Mouse (Mus musculus) intestine, embryonic 14.5 days (tissue): Measurements from ENCODE around the gene Catsperd. TPM values are rescaled to one million over a fixed set of nuclear protein-coding genes. Genes with fewer than 3 reads are reported as not detected.

Source experiments
- ATAC-seq: fragments of 200-750 bp; cut with Nextera tagmentation; replicated peaks from 2 replicates; pipeline ENCODE4 v1.8.0; 2017; ENCODE audit warnings: low read depth, moderate number of reproducible peaks, moderate TSS enrichment, moderate library complexity; ENCODE audit not compliant: low FRiP score, low TSS enrichment
- DNase-seq: peaks from one replicate; pipeline ENCODE4 v3.0.0-alpha.2; 2018; ENCODE audit warnings: low spot score
- H3K27ac ChIP-seq: fragments of 300-500 bp; sonication (generic); 2 replicates; pipeline ENCODE4 v1.5.1; 2014; ENCODE audit warnings: low read depth, mild to moderate bottlenecking, control low read depth
- H3K27me3 ChIP-seq: fragments of 300-500 bp; sonication (generic); replicated peaks from 2 replicates; pipeline ENCODE4 v1.6.1; 2014; ENCODE audit warnings: low read length, control low read depth; ENCODE audit not compliant: control insufficient read depth, insufficient read depth
- H3K36me3 ChIP-seq: fragments of 300-500 bp; sonication (generic); 2 replicates; pipeline ENCODE4 v1.6.1; 2014; ENCODE audit warnings: low read length, control low read depth; ENCODE audit not compliant: control insufficient read depth, insufficient read depth
- H3K4me1 ChIP-seq: fragments of 300-500 bp; sonication (generic); replicated peaks from 2 replicates; pipeline ENCODE4 v1.6.1; 2014; ENCODE audit warnings: low read length, control low read depth, mixed read lengths; ENCODE audit not compliant: control insufficient read depth, insufficient read depth
- H3K4me2 ChIP-seq: fragments of 300-500 bp; sonication (generic); 2 replicates; pipeline ENCODE4 v1.6.1; 2014; ENCODE audit warnings: low read length
- H3K4me3 ChIP-seq: fragments of 300-500 bp; sonication (generic); 2 replicates; pipeline ENCODE4 v1.5.1; 2014; ENCODE audit warnings: low read depth, low read length, control low read depth, mixed read lengths
- H3K9ac ChIP-seq: fragments of 300-500 bp; sonication (generic); 2 replicates; pipeline ENCODE4 v1.6.1; 2014; ENCODE audit warnings: mild to moderate bottlenecking, low read length
- H3K9me3 ChIP-seq: fragments of 300-500 bp; sonication (generic); 2 replicates; pipeline ENCODE4 v1.6.1; 2016; ENCODE audit warnings: low read length, control low read depth; ENCODE audit not compliant: control insufficient read depth
- whole genome bisulfite sequencing: fragments of 180-500 bp; shearing (Covaris S2); extraction: QIAGEN DNeasy Blood & Tissue Kit; methylation state at CpG from one replicate; pipeline ENCODE4 v1.1.7; 2014; 5-methylcytosine and 5-hydroxymethylcytosine counted together
- polyA plus RNA-seq: library from polyadenylated mRNA; unstranded; fragments of >200 nt; fragmentation: Nextera tagmentation; extraction: Ambion mirVana; gene quantifications from 2 replicates; pipeline ENCODE4 v1.2.1, GENCODE M21; 2014

Gene Catsperd
- polyA plus RNA-seq, 1 experiment from 2014 or later: 1.1 TPM

- peaks cover 95% of the 10 kb centered on the region for H3K36me3 ChIP-seq
- no peak overlapping the region for H3K4me2 ChIP-seq
- H3K27ac ChIP-seq: no peak overlapping the region
- no peak overlapping the region for H3K9ac ChIP-seq
- no peak overlapping the region for H3K4me3 ChIP-seq
- ATAC-seq (no peak), DNase-seq (no peak)
- no peaks in the 10 kb centered on the region for H3K27me3 ChIP-seq
- H3K9me3 ChIP-seq: no peaks in the 10 kb centered on the region
- no peaks in the 10 kb centered on the region for H3K4me1 ChIP-seq
- 76% methylated on average over 8 of the region's 8 CpGs for WGBS
These were observed 34.2 kb upstream of the Catsperd start for GRCm38 (mm10) chr17:56593527-56594271.

- ATAC-seq (no peak), DNase-seq (no peak)
- H3K4me3 ChIP-seq: no peak overlapping the region
- H3K36me3 ChIP-seq: peaks cover 87% of the 10 kb centered on the region
- H3K27me3 ChIP-seq: no peaks in the 10 kb centered on the region
- 94% methylated on average over 28 of the region's 28 CpGs for WGBS
- H3K9ac ChIP-seq: no peak overlapping the region
- no peak overlapping the region for H3K27ac ChIP-seq
- no peaks in the 10 kb centered on the region for H3K9me3 ChIP-seq
- no peak overlapping the region for H3K4me2 ChIP-seq
- peaks cover 2% of the 10 kb centered on the region for H3K4me1 ChIP-seq
These were observed 24.5 kb upstream of the Catsperd start for GRCm38 (mm10) chr17:56603186-56604069.

- no peak overlapping the region for H3K27ac ChIP-seq
- no peak overlapping the region for H3K4me2 ChIP-seq
- H3K9ac ChIP-seq: no peak overlapping the region
- peaks cover 7% of the 10 kb centered on the region for H3K4me1 ChIP-seq
- H3K9me3 ChIP-seq: no peaks in the 10 kb centered on the region
- H3K27me3 ChIP-seq: no peaks in the 10 kb centered on the region
- ATAC-seq (no peak), DNase-seq (no peak)
- 91% methylated on average over 9 of the region's 9 CpGs for WGBS
- H3K36me3 ChIP-seq: peaks cover 87% of the 10 kb centered on the region
- no peak overlapping the region for H3K4me3 ChIP-seq
These were observed 23.9 kb upstream of the Catsperd start for GRCm38 (mm10) chr17:56604070-56604380.

- H3K4me1 ChIP-seq: peaks cover 7% of the 10 kb centered on the region
- no peak overlapping the region for H3K4me2 ChIP-seq
- H3K27ac ChIP-seq: no peak overlapping the region
- no peaks in the 10 kb centered on the region for H3K27me3 ChIP-seq
- ATAC-seq (no peak), DNase-seq (no peak)
- H3K4me3 ChIP-seq: no peak overlapping the region
- H3K36me3 ChIP-seq: peaks cover 83% of the 10 kb centered on the region
- 92% methylated on average over 3 of the region's 3 CpGs for WGBS
- H3K9me3 ChIP-seq: no peaks in the 10 kb centered on the region
- no peak overlapping the region for H3K9ac ChIP-seq
These were observed 23.5 kb upstream of the Catsperd start for GRCm38 (mm10) chr17:56604422-56604821.

- Histone ChIP-seq H3K27ac (no peak overlapping the region), H3K4me2 (no peak overlapping the region), H3K9me3 (no peaks in the 10 kb centered on the region), H3K36me3 (peaks cover 73% of the 10 kb centered on the region), H3K4me1 (peaks cover 12% of the 10 kb centered on the region), H3K9ac (no peak overlapping the region), H3K27me3 (no peaks in the 10 kb centered on the region), H3K4me3 (no peak overlapping the region)
- ATAC-seq (no peak), DNase-seq (no peak)
- 86% methylated on average over 9 of the region's 9 CpGs for WGBS
These were observed 22.5 kb upstream of the Catsperd start for GRCm38 (mm10) chr17:56605431-56605830.

GRCm38 (mm10) chr17:56607521-56608062 is 20.4 kb upstream of the Catsperd start:
- Histone ChIP-seq H3K27me3 (no peaks in the 10 kb centered on the region), H3K9ac (no peak overlapping the region), H3K4me2 (no peak overlapping the region), H3K9me3 (no peaks in the 10 kb centered on the region), H3K4me3 (no peak overlapping the region), H3K36me3 (peaks cover 52% of the 10 kb centered on the region), H3K4me1 (peaks cover 14% of the 10 kb centered on the region), H3K27ac (no peak overlapping the region)
- 76% methylated on average over 3 of the region's 3 CpGs for WGBS
- DNase-seq (no peak), ATAC-seq (no peak)

GRCm38 (mm10) chr17:56608699-56609098 is 19.2 kb upstream of the Catsperd start:
- WGBS: 50% methylated on average over 5 of the region's 5 CpGs

GRCm38 (mm10) chr17:56609452-56610171 is 18.3 kb upstream of the Catsperd start, which contains the start of gene 2410015M20Rik:
Gene 2410015M20Rik, minus strand, starts transcription at chr17:56609771.
- peak within 1 kb of the TSS; percentile 73 for H3K4me3 ChIP-seq
- DNase-seq (peak; percentile 94), ATAC-seq (peak; percentile 84)
- WGBS: under 1% methylated on average over 44 of the region's 44 CpGs
- peaks cover 36% of the 10 kb centered on the region for H3K36me3 ChIP-seq
- peak within 1 kb of the TSS; percentile 80 for H3K4me2 ChIP-seq
- peaks cover 18% of the 10 kb centered on the region for H3K4me1 ChIP-seq
- peak within 1 kb of the TSS; percentile 71 for H3K9ac ChIP-seq
- no peaks in the 10 kb centered on the region for H3K27me3 ChIP-seq
- H3K9me3 ChIP-seq: no peaks in the 10 kb centered on the region
- peak within 1 kb of the TSS; percentile 75 for H3K27ac ChIP-seq

More at GRCm38 (mm10) chr17:56608699-56609098, 19.2 kb upstream of the Catsperd start:
- H3K27ac ChIP-seq: no peak overlapping the region
- peak overlapping the region; percentile 80 for H3K4me2 ChIP-seq
- H3K4me3 ChIP-seq: peak overlapping the region; percentile 73
- H3K36me3 ChIP-seq: peaks cover 41% of the 10 kb centered on the region
- ATAC-seq: no peak
- no peaks in the 10 kb centered on the region for H3K27me3 ChIP-seq
- no peak for DNase-seq
- H3K9ac ChIP-seq: peak overlapping the region; percentile 71
- peaks cover 14% of the 10 kb centered on the region for H3K4me1 ChIP-seq
- H3K9me3 ChIP-seq: no peaks in the 10 kb centered on the region
